Mouse (Mus musculus): ENCODE data around the gene Litaf. TPM values are rescaled to one million over a fixed set of nuclear protein-coding genes. Genes with fewer than 3 reads are reported as not detected.
A peak's percentile ranks its signal among the peaks of the same experiment; 100 is the strongest.
"Not testable (repeated sequence)": the region's sequence is repeated elsewhere in the genome, so short reads cannot be mapped to it uniquely, and the experiment has no call there.

Gene Litaf
- total RNA-seq, 2 experiments from 2014 or later: 39.9 to 42.8 TPM

DNA sequence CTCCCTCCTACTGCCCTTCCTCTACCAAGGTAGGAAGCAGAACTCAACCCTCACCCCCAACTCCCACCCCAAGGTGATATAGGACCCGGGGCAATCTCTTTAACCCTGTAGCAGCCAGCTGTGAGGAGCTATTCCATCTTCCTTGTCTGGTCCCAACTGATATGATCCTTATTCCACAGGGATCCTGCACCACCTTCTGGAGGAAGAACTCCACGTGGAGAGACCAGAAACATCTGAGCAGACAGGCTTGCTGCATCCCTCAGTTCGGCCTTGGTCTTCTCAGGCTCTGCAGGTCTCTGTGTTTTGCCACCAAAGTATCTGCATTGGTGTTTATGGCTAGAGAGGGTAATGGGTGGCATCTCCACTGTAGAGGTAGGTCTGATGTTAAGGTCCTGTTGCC is 34.6 kb downstream of the Litaf start:
- DNase-seq: no peak
- intact Hi-C loops (cut with DNase I): loop anchor here (5.0 kb wide), 1 partner anchor 64 kb away; no protein-coding TSS in a partner anchor

GRCm38 (mm10) chr16:11030844-11031243 is 35.1 kb downstream of the Litaf start:
- no peak for DNase-seq
- intact Hi-C loops (cut with DNase I): loop anchor here (5.0 kb wide), 1 partner anchor 64 kb away; no protein-coding TSS in a partner anchor

DNA sequence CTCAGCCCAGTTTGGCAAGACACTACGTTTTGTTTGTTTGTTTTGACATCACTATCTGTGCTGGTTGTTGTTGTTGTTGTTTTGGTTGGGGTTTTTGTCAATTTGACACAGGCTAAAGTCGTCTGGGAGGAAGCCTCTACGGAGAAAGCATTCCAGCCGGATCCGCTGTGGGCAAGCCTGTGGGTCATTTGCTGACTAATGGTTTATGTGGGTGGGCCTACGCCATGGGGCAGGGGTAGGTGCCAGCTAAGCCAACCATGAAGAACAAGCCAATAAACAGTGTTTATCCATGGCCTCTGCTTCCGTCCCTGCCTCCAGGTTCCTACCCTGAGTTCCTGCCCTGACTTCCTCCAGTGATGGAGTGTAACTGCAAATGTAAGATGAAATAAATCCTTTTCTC is 37.8 kb downstream of the Litaf start:
- no peak for DNase-seq
- intact Hi-C loops (cut with DNase I): no loop called here

- intact Hi-C loops (cut with DNase I): loop anchor here (5.0 kb wide), 1 partner anchor 68 kb away; no protein-coding TSS in a partner anchor
- DNase-seq: peak in 1 of 2 experiments; percentile 51
Observed at GRCm38 (mm10) chr16:11024841-11025240, 41.1 kb downstream of the Litaf start.

GRCm38 (mm10) chr16:11023618-11024017 is 42.3 kb downstream of the Litaf start:
- no peak for DNase-seq

GRCm38 (mm10) chr16:11022113-11022489 is 43.9 kb downstream of the Litaf start:
- intact Hi-C loops (cut with DNase I): loop anchor here (5.0 kb wide), 1 partner anchor 65 kb away; no protein-coding TSS in a partner anchor
- DNase-seq: no peak

More at GRCm38 (mm10) chr16:11023618-11024017, 42.3 kb downstream of the Litaf start:
- intact Hi-C loops (cut with DNase I): loop anchor here (5.0 kb wide), 1 partner anchor 66 kb away; no protein-coding TSS in a partner anchor

DNA sequence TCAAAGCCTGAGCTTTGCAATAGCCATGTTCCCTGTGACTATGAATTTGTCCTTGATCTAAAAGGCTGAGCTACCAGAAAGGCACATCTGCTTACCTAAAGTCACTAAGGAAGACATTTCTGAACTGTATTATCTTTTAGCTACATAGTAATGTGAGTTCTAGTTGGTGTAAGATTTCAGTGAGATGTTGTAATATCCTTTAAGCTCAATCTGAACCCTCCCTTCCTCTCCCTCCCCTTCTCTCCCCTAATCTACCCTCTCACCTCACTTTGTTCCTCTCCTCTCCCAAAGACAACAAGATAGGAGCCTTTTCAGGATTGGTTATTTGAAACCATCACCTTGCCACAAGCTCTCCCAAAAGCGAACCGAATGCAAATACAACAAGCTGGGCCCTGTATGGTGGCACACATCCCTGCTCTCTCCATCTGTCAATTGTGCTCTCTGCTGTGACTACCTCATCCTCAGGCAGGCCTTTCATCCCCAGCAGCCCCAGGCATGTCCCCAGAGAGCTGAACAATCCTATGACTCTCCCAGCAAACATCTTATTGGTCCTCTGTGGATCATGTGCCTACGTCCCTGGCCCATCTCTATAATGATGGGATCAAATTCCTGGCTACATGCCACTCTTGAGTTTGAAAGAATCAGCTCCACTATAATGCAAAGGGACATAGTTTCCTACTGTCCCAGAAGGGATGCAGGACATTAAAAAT is 44.4 kb downstream of the Litaf start:
- intact Hi-C loops (cut with DNase I): loop anchor here (5.0 kb wide), 1 partner anchor 64 kb away; no protein-coding TSS in a partner anchor
- DNase-seq: no peak

GRCm38 (mm10) chr16:11017807-11018595 is 48.0 kb downstream of the Litaf start:
- no peak for DNase-seq
- intact Hi-C loops (cut with DNase I): no loop called here

GRCm38 (mm10) chr16:11016353-11016752 is 49.6 kb downstream of the Litaf start:
- DNase-seq: no peak

GRCm38 (mm10) chr16:11014407-11014806 is 51.5 kb downstream of the Litaf start:
- no peak for DNase-seq
- intact Hi-C loops (cut with DNase I): no loop called here

More at GRCm38 (mm10) chr16:11016353-11016752, 49.6 kb downstream of the Litaf start:
- intact Hi-C loops (cut with DNase I): no loop called here

DNA sequence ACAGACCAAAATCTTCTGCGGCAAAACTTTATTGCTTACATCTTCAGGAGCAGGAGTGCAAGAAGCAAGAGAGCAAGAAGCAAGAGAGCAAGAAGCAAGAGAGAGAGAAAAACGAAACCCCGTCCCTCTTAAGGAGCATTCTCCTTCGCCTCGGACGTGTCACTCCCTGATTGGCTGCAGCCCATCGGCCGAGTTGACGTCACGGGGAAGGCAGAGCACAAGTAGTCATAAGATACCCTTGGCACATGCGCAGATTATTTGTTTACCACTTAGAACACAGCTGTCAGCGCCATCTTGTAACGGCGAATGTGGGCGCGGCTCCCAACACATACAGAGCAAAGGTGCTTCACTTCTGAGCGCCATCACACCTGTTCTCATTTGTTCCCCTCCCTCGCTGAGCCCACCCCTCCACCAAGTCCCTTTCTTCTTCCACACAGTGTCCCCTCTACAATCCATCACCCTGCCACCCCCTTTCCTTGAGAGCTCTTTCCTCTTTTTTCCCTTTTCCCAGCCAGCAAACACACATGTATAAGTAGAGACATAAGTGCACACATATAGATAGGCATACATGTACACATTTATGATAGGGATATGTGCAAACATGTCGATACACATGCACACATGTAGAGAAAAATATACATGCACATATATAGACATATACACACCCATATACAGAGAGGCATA is 52.4 kb downstream of the Litaf start:
- intact Hi-C loops (cut with DNase I); DNase-seq: not testable (repeated sequence)

DNA sequence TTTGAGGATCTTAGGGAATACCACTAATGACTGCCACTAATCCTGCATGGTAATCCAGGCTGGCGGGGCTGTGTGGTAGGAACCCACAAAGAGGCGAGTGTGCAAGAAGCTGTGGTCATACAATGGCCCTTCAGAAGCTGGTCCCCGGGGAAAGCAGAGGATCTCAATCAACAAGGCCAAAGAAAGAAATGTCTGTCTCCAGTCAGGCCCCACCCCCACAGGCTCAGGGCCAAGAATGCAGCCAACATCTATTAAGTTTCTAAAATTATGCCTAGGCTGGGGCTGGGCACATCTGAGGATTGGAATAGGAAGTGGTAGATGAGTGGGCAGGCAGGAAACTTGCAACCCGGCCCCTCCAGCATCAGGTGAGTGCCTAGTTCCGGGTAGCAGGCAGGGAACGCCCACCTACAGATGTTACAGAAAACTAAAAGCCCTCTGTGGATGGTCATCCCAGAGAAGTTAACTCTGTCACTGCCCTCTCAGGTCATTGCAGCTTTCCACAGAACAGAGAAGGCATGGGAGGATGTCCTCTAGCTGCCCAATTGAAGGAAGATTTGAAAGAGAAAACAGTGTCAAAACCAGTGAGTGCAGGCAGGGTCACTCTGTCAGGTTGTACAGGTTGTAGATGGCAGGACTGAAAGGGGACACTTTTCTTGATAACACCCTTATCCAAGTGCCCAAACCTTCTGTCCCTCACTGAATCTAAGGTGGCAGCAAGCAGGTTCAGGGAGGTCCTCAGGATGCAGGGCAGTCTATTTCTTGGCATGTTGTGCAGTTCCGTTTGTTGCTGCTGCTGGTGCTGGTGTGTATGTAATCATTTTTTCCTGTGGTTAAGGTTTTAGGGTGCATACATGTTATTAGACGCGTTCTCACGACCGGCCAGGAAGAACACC is 53.1 kb downstream of the Litaf start:
- intact Hi-C loops (cut with DNase I): no loop called here
- peak; percentile 82 to 83 for DNase-seq

DNA sequence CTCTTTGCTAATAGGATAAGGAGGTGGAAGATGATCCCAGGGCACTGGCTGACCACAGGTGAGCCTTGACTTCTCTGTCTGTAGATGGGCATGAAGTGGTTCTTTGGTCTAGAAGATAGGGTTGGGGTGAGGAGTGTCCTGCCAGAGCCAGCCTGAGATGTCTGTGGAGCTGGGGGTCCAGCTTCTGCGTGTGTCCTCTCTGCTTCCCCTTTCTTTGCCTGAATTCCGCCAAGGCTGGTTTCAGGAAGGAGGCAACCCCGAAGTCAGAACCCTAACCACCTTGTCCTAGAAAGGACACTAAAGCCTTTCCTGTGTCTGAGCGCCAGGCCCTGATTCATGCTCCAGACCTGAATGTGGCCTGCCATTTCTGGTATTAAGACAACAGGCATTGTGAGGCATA is 54.0 kb downstream of the Litaf start:
- no peak for DNase-seq

GRCm38 (mm10) chr16:11011206-11011605 is 54.8 kb downstream of the Litaf start:
- DNase-seq: no peak
- intact Hi-C loops (cut with DNase I): no loop called here

More for the DNA sequence above, 54.0 kb downstream of the Litaf start:
- intact Hi-C loops (cut with DNase I): no loop called here

GRCm38 (mm10) chr16:11010270-11010669 is 55.7 kb downstream of the Litaf start:
- DNase-seq: no peak
- intact Hi-C loops (cut with DNase I): no loop called here

DNA sequence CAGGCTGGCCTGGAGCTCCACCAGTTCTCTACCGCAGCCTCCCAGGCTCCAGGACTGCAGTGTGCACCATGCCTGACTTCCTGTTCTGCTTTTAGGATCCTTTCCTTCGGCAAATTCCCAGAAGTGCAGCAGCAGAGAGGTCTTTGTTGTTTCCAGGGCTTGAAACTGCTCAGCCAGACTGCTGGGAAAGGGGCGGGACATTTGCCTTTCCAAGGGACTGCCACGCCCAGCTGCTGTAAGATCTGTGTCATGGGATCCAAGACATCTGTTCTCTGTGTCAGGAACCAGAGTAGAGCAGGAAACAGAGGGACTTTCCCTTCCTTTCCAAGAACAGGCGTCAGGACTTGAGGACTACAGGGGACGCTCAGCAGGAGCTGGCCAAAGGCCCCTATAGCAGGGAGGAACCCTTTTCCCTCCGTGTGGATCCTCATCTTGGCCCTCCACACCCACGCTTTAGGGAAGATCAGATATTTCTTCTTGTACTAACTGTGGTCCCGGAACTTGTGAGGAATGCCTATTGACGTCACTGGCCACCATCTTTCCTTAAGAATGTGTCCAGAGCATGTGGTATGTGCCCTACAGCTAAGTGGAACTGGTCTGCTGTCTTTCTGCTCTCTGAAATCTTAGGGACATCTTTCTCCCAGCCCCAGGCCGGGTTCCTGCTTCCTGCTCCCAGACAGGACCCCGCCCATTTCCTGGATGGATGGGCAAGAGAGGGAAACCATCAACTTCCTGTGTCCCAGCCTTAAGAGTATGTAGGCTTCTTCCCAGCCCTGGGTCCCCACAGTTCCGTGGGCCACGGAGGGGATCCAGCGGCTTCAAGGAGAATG is 57.6 kb downstream of the Litaf start:
- intact Hi-C loops (cut with DNase I): no loop called here
- DNase-seq: peak; percentile 91 to 92

DNA sequence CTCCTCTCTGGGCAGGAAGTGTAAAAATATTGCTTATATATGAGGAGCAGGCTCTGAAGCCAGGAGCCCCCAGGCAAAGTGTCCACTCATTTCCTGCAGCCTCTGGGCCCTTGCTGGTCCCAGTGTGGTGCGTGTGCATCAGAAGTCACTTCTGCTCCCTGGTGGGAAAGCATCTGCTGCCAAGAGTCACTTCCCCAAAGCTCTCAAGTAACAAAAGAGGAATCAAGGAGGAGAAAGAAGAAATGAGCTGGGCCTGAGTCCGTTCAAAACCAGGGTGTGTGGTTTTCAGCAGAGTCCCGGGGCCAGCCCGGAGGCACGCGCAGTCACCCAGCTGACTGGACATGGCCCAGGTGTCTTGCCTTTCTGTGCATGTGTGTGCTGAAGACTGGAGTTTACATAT is 59.9 kb downstream of the Litaf start:
- DNase-seq: peak in 1 of 2 experiments; percentile 55
- intact Hi-C loops (cut with DNase I): no loop called here

- DNase-seq: no peak
- intact Hi-C loops (cut with DNase I): no loop called here
Observed at GRCm38 (mm10) chr16:11001703-11002659, 64.0 kb downstream of the Litaf start.

Measured in heart, postnatal 10 days (tissue).